Mouse (Mus musculus) liver, adult 2 months (tissue): ENCODE measurements around the gene Sowaha. TPM values are rescaled to one million over a fixed set of nuclear protein-coding genes. Genes with fewer than 3 reads are reported as not detected.

ENCODE experiments used
- DNase-seq: peaks from one replicate; pipeline ENCODE4 v3.0.0-alpha.2; 2011; ENCODE audit warnings: low read depth, low spot score; ENCODE audit errors: extremely low read depth
- H3K27ac ChIP-seq: fragments of 200-500 bp; replicated peaks from 2 replicates; pipeline ENCODE4 v1.5.1; 2012; ENCODE audit warnings: low read depth, mild to moderate bottlenecking, control low read depth, inconsistent platforms, low read length; ENCODE audit not compliant: insufficient read depth
- H3K27me3 ChIP-seq: fragments of 200-500 bp; 2 replicates; pipeline ENCODE4 v1.6.1; 2012; ENCODE audit warnings: mild to moderate bottlenecking, moderate library complexity, low read length, inconsistent platforms; ENCODE audit not compliant: control insufficient read depth, insufficient read depth
- H3K36me3 ChIP-seq: fragments of 200-500 bp; 2 replicates; pipeline ENCODE4 v1.6.1; 2012; ENCODE audit warnings: low read length, inconsistent platforms; ENCODE audit not compliant: control insufficient read depth, insufficient read depth
- H3K4me1 ChIP-seq: fragments of 200-500 bp; 2 replicates; pipeline ENCODE4 v1.6.1; 2011; ENCODE audit warnings: low read length; ENCODE audit not compliant: control insufficient read depth, insufficient read depth
- H3K4me3 ChIP-seq: fragments of 200-500 bp; 2 replicates; pipeline ENCODE4 v1.5.1; 2011; ENCODE audit warnings: low read depth, mild to moderate bottlenecking, control low read depth, low read length, moderate library complexity; ENCODE audit not compliant: insufficient read depth
- H3K79me2 ChIP-seq: fragments of 200-500 bp; 2 replicates; pipeline ENCODE4 v1.6.1; 2012; ENCODE audit warnings: inconsistent platforms, mild to moderate bottlenecking, low read length, moderate library complexity; ENCODE audit not compliant: control insufficient read depth, insufficient read depth
- H3K9ac ChIP-seq: fragments of 200-500 bp; 2 replicates; pipeline ENCODE4 v1.6.1; 2012; ENCODE audit warnings: low read depth, mild to moderate bottlenecking, control low read depth, inconsistent platforms, low read length
- CTCF ChIP-seq: fragments of 200-500 bp; IDR thresholded peaks from 2 replicates; pipeline ENCODE4 v1.5.1; 2011; ENCODE audit warnings: low read depth, low read length, control low read depth
- POLR2A ChIP-seq: fragments of 200-500 bp; IDR thresholded peaks from 2 replicates; pipeline ENCODE4 v1.6.1; 2011; ENCODE audit warnings: low read length, control low read depth; ENCODE audit not compliant: insufficient read depth; ENCODE audit errors: extremely low read depth
- WGBS: fragments of 180-500 bp; shearing (Covaris S2); methylation state at CpG from one replicate; pipeline ENCODE4 v1.1.7; 2018; 5-methylcytosine and 5-hydroxymethylcytosine counted together
- polyA plus RNA-seq: library from polyadenylated mRNA; depleted of rRNA; stranded (reverse); fragments of >200 nt; gene quantifications from 2 replicates; pipeline ENCODE4 v1.2.3, GENCODE M21; 2012
- total RNA-seq: library from RNA; depleted of rRNA; stranded (reverse); fragments of >200 nt; gene quantifications from 2 replicates; pipeline ENCODE4 v1.2.3, GENCODE M21; 2014

The Sowaha gene
- total and polyA plus RNA-seq, 2 experiments: not detected

GRCm38 (mm10) chr11:53445562-53445961, 34.5 kb downstream of the Sowaha start:
- WGBS: 16% methylated on average over 13 of the region's 13 CpGs
- 0 out of 2 replicates have a peak overlapping the region, but pooled peaks have one; percentile 8 for H3K27ac ChIP-seq
- H3K4me3 ChIP-seq: no peak overlapping the region
- H3K36me3 ChIP-seq: no peaks in the 10 kb centered on the region
- TF ChIP-seq POLR2A (no peak), CTCF (no peak)
- H3K4me1 ChIP-seq: peaks cover 28% of the 10 kb centered on the region
- peak; percentile 68 for DNase-seq
- H3K79me2 ChIP-seq: no peaks in the 10 kb centered on the region
- H3K27me3 ChIP-seq: no peaks in the 10 kb centered on the region
- H3K9ac ChIP-seq: no peak overlapping the region

GRCm38 (mm10) chr11:53443861-53444260, 36.2 kb downstream of the Sowaha start:
- no peaks in the 10 kb centered on the region for H3K36me3 ChIP-seq
- 17% methylated on average over 6 of the region's 6 CpGs for WGBS
- DNase-seq: peak; percentile 44
- no peaks in the 10 kb centered on the region for H3K79me2 ChIP-seq
- H3K4me3 ChIP-seq: no peak overlapping the region
- H3K27ac ChIP-seq: no peak overlapping the region
- TF ChIP-seq CTCF (peak; percentile 62), POLR2A (no peak)
- H3K4me1 ChIP-seq: peaks cover 14% of the 10 kb centered on the region
- no peaks in the 10 kb centered on the region for H3K27me3 ChIP-seq
- no peak overlapping the region for H3K9ac ChIP-seq

GRCm38 (mm10) chr11:53441921-53442320, 38.2 kb downstream of the Sowaha start:
- 52% methylated on average over 12 of the region's 12 CpGs for WGBS
- no peak overlapping the region for H3K9ac ChIP-seq

GRCm38 (mm10) chr11:53436338-53436737, 43.7 kb downstream of the Sowaha start:
- Histone ChIP-seq H3K4me3 (no peak overlapping the region), H3K27ac (no peak overlapping the region), H3K36me3 (no peaks in the 10 kb centered on the region), H3K27me3 (no peaks in the 10 kb centered on the region), H3K79me2 (no peaks in the 10 kb centered on the region), H3K4me1 (peaks cover 3% of the 10 kb centered on the region; the same call in 1 of the 2 replicates), H3K9ac (no peak overlapping the region)
- WGBS: 78% methylated on average over 6 of the region's 6 CpGs
- DNase-seq: no peak
- TF ChIP-seq CTCF: no peak

More at GRCm38 (mm10) chr11:53441921-53442320, 38.2 kb downstream of the Sowaha start:
- Histone ChIP-seq H3K27ac (no peak overlapping the region), H3K4me3 (no peak overlapping the region), H3K4me1 (peaks cover 10% of the 10 kb centered on the region), H3K79me2 (no peaks in the 10 kb centered on the region), H3K36me3 (no peaks in the 10 kb centered on the region), H3K27me3 (no peaks in the 10 kb centered on the region)
- TF ChIP-seq POLR2A (no peak), CTCF (no peak)
- DNase-seq: no peak

- no peak overlapping the region for H3K4me3 ChIP-seq
- H3K79me2 ChIP-seq: no peaks in the 10 kb centered on the region
- peaks cover 3% of the 10 kb centered on the region; the same call in 1 of the 2 replicates for H3K4me1 ChIP-seq
- DNase-seq: no peak
- H3K36me3 ChIP-seq: no peaks in the 10 kb centered on the region
- TF ChIP-seq CTCF (no peak), POLR2A (no peak)
- no peak overlapping the region for H3K27ac ChIP-seq
- 92% methylated on average over 8 of the region's 8 CpGs for WGBS
- H3K9ac ChIP-seq: no peak overlapping the region
- no peaks in the 10 kb centered on the region for H3K27me3 ChIP-seq
Observed at GRCm38 (mm10) chr11:53435504-53435903, 44.6 kb downstream of the Sowaha start.

- no peak for TF ChIP-seq POLR2A
- no peak for TF ChIP-seq CTCF
- no peak for DNase-seq
- H3K27ac ChIP-seq: no peak overlapping the region
- H3K36me3 ChIP-seq: peaks cover 5% of the 10 kb centered on the region; the same call in 1 of the 2 replicates
- H3K4me3 ChIP-seq: no peak overlapping the region
- H3K79me2 ChIP-seq: peaks cover 4% of the 10 kb centered on the region; the same call in 1 of the 2 replicates
- no peak overlapping the region for H3K9ac ChIP-seq
- no peaks in the 10 kb centered on the region for H3K27me3 ChIP-seq
- peaks cover 9% of the 10 kb centered on the region; the same call in 1 of the 2 replicates for H3K4me1 ChIP-seq
- WGBS: 79% methylated on average over 6 of the region's 6 CpGs
Observed at GRCm38 (mm10) chr11:53433057-53433456, 47.0 kb downstream of the Sowaha start.
